In genomic region chr8:57803821-57804220, GRCm38 (mm10) we compare ENCODE assay signal across 29 mouse cellular contexts.
"Had no signal": no experiment of that assay in that cellular context is flagged by ENCODE, and none has a peak within 500 bp of the region (broad histone marks: within the 10 kb centered on the region; RNA-seq: fewer than 3 reads in every experiment).

No protein-coding gene starts in this region.

- H3K4me3 ChIP-seq: limb, embryonic 10.5 days; limb, embryonic 12.5 days; limb, embryonic 13.5 days; limb, embryonic 15.5 days; liver, embryonic 12.5 days; liver, embryonic 13.5 days; liver, embryonic 15.5 days; lung, embryonic 15.5 days; megakaryocyte, embryonic 14.5 days; midbrain, embryonic 10.5 days; midbrain, embryonic 12.5 days; midbrain, embryonic 13.5 days; midbrain, embryonic 15.5 days; myocyte had no signal

- H3K27ac ChIP-seq: limb, embryonic 10.5 days; limb, embryonic 12.5 days; limb, embryonic 13.5 days; limb, embryonic 15.5 days; liver, embryonic 12.5 days; liver, embryonic 13.5 days; liver, embryonic 14.5 days; liver, embryonic 15.5 days; lung, embryonic 15.5 days; macrophage; midbrain, embryonic 10.5 days; midbrain, embryonic 12.5 days; midbrain, embryonic 13.5 days; midbrain, embryonic 15.5 days had no signal

- DNase-seq: left cerebral cortex, postnatal 4 days; liver; liver, embryonic 13.5 days; liver, postnatal 0 days; lung, adult 18-20 months; lung, adult 2 months; lung, embryonic 14.5 days; lung, postnatal 10 days; lung, postnatal 14 days; lung, postnatal 36 days; lung, postnatal 4 days; midbrain, embryonic 14.5 days had no signal

- ATAC-seq: liver, embryonic 12.5 days; liver, postnatal 0 days; lung, postnatal 0 days; midbrain, embryonic 13.5 days; midbrain, embryonic 15.5 days; midbrain, embryonic 16.5 days had no signal
